Mouse (Mus musculus) urinary bladder, postnatal 10 days (tissue): ENCODE measurements at regions not wholly inside any gene's neighbourhood (a gene's known extent, or its start where the extent isn't known, plus 50 kb on each side); places are given as distances from the start of the nearest gene placed in this dataset.
A peak's percentile ranks its signal among the peaks of the same experiment; 100 is the strongest.

Experiments
- DNase-seq: peaks from one replicate; pipeline ENCODE4 v3.0.0; 2022; ENCODE audit warnings: low spot score

GRCm38 (mm10) chr4:95154377-95154776 lies 102.4 kb upstream of the Jun start:
- DNase-seq: no peak

GRCm38 (mm10) chr4:95155178-95155577 lies 103.2 kb upstream of the Jun start:
- no peak for DNase-seq

- no peak for DNase-seq
Observed at GRCm38 (mm10) chr4:95155796-95156195, 103.8 kb upstream of the Jun start.

- DNase-seq: no peak
Observed at GRCm38 (mm10) chr4:95156451-95157271, 104.6 kb upstream of the Jun start.

- no peak for DNase-seq
Observed at GRCm38 (mm10) chr4:95157653-95158430, 105.8 kb upstream of the Jun start.

GRCm38 (mm10) chr4:95158632-95159424 lies 106.8 kb upstream of the Jun start:
- no peak for DNase-seq

- DNase-seq: no peak
Observed at GRCm38 (mm10) chr4:95159821-95160220, 107.8 kb upstream of the Jun start.

GRCm38 (mm10) chr4:95160465-95160864 lies 108.4 kb upstream of the Jun start:
- no peak for DNase-seq

GRCm38 (mm10) chr4:95160912-95161669 lies 109.1 kb upstream of the Jun start:
- peak; percentile 70 for DNase-seq

- no peak for DNase-seq
Observed at GRCm38 (mm10) chr4:95161670-95162020, 109.6 kb upstream of the Jun start.

- DNase-seq: no peak
Observed at GRCm38 (mm10) chr4:95162386-95163090, 110.5 kb upstream of the Jun start.

GRCm38 (mm10) chr4:95163403-95163802 lies 111.4 kb upstream of the Jun start:
- DNase-seq: no peak

- DNase-seq: no peak
Observed at GRCm38 (mm10) chr4:95166503-95166902, 114.5 kb upstream of the Jun start.

GRCm38 (mm10) chr4:95167216-95167615 lies 115.2 kb upstream of the Jun start:
- DNase-seq: no peak

- no peak for DNase-seq
Observed at GRCm38 (mm10) chr4:95169702-95170101, 117.7 kb upstream of the Jun start.

- no peak for DNase-seq
Observed at GRCm38 (mm10) chr4:95177753-95178152, 125.7 kb upstream of the Jun start.

GRCm38 (mm10) chr4:95178467-95178866 lies 126.4 kb upstream of the Jun start:
- DNase-seq: no peak

- no peak for DNase-seq
Observed at GRCm38 (mm10) chr4:95178900-95179299, 126.9 kb upstream of the Jun start.

- DNase-seq: no peak
Observed at GRCm38 (mm10) chr4:95180446-95180845, 128.4 kb upstream of the Jun start.

GRCm38 (mm10) chr4:95180999-95181398 lies 129.0 kb upstream of the Jun start:
- no peak for DNase-seq

GRCm38 (mm10) chr4:95184180-95184579 lies 132.2 kb upstream of the Jun start:
- no peak for DNase-seq
